Mouse (Mus musculus): ENCODE measurements around the gene Mfsd4b1.

DNA sequence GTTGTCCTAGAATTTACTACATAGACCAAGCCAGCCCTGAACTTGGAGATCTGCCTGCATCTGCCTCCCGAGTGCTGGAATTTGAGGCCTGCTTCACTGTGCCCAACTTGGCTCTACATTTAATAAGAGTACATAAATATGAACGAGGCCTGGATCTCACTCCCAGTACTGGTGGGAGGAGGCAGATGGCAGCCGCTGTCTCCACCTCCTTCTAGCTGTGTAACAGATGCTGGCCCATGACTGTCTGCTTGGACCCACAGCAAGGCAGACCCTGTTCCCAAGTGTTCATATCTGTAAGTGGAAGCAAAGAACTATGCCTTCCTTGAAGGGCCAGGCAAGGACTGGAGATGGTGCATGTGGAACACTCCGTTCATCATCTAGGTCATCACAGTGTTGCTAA is 28.8 kb upstream of the Mfsd4b1 start:
- TF ChIP-seq POLR2A (IDR thresholded peaks at IDR 0.05; ENCODE audit: insufficient read depth, low read length) (no peak), CTCF (IDR thresholded peaks at IDR 0.05; ENCODE audit: low read depth, low read length) (no peak), EP300 (IDR thresholded peaks at IDR 0.05; ENCODE audit: insufficient read depth, low read depth, low read length) (no peak)

Data from ES-Bruce4 (cell line).